Mouse (Mus musculus) olfactory bulb, adult 2 months (tissue): Measurements from ENCODE around the gene Slc30a4.

ENCODE experiments used
- CTCF ChIP-seq: fragments of 200-500 bp; IDR thresholded peaks from 2 replicates; pipeline ENCODE4 v1.5.1; 2012; ENCODE audit warnings: low read depth, mild to moderate bottlenecking, low read length, moderate library complexity; ENCODE audit not compliant: insufficient read depth
- POLR2A ChIP-seq: fragments of 200-500 bp; IDR thresholded peaks from 2 replicates; pipeline ENCODE4 v1.6.1; 2012; ENCODE audit warnings: mild to moderate bottlenecking, low read depth, low read length, moderate library complexity; ENCODE audit not compliant: insufficient read depth

DNA sequence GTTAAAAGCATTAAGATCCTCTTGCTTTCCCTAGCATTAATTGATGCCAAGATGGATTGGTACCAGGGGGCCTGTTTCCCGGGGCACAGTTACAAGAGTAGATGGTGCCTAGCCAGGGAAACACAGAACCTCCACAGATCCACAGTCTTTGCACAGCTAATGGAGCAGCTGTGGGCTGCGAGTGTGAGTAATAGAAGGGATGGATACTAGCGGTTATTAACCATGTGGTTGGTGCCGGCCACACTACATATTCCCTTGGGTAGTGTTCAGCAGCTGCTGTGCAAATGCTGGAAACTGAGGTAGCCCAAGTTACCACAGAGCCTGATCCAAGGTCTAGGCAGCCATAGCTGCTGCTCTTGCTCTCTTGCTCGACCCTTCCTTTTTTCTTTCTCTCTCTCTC is 30.7 kb downstream of the Slc30a4 start:
- TF ChIP-seq CTCF = no peak
- TF ChIP-seq POLR2A = no peak
